Mouse (Mus musculus) megakaryocyte-erythroid progenitor cell, adult 5-6 weeks (primary cell): ENCODE data around the gene Ubl4b. TPM values are rescaled to one million over a fixed set of nuclear protein-coding genes. Genes with fewer than 3 reads are reported as not detected.

Source experiments
- ATAC-seq: replicated peaks from 2 replicates; pipeline ENCODE4 v1.8.0; 2016; ENCODE audit warnings: mild to moderate bottlenecking, inconsistent platforms; ENCODE audit not compliant: severe bottlenecking, poor library complexity, low FRiP score, low TSS enrichment
- total RNA-seq, 2 experiments: library from RNA; stranded (forward) in 1 of 2; stranded (reverse) in 1 of 2; fragments of 200-1000, 215-1000 nt in 1 of 2; fragments of >200 nt in 1 of 2; fragmentation: Nextera tagmentation in 1 of 2; gene quantifications; 2 replicates each; pipeline ENCODE4 v1.2.3; 2014 to 2017

The Ubl4b gene
- total RNA-seq, 2 experiments from 2014 or later, result not detected

DNA sequence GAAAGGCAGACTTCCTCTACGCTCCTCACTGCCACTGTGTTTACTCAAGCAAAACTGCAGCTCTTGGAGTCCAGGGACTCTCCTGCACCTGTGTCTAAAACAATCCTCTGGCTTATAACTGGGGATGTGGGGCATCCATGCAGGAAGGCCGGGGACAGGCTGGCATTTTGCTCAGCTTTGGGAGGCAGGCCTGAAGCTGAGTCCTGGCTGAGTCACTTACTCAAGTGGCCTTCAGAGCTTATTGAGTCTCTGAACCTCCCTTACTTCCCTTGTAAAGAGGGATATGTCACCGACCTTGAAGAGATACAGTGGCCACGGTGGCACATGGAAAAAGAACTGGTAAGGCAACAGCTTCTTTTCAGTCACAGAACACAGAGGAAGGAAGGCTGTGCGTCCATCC is 24.3 kb downstream of the Ubl4b start:
- ATAC-seq, result no peak

DNA sequence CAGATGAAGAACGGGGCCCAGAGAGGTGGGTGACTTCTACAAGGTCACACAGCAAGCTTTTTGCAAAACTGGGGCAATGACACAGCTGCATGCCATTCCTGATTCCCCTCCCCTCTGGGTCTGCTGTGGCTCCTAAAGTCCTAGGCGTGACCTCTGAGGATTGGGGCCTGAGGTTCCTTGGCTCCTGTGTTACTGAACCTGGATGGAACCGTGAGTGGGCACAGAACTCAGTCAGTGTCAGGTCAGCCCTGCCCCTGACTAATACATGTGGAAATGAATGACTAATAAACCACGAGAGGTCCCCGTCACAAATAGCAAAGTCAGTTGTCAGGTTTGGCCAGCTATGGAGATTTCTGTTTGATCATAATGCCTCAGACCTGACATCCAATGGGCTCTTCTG is 25.7 kb downstream of the Ubl4b start:
- ATAC-seq, result no peak

DNA sequence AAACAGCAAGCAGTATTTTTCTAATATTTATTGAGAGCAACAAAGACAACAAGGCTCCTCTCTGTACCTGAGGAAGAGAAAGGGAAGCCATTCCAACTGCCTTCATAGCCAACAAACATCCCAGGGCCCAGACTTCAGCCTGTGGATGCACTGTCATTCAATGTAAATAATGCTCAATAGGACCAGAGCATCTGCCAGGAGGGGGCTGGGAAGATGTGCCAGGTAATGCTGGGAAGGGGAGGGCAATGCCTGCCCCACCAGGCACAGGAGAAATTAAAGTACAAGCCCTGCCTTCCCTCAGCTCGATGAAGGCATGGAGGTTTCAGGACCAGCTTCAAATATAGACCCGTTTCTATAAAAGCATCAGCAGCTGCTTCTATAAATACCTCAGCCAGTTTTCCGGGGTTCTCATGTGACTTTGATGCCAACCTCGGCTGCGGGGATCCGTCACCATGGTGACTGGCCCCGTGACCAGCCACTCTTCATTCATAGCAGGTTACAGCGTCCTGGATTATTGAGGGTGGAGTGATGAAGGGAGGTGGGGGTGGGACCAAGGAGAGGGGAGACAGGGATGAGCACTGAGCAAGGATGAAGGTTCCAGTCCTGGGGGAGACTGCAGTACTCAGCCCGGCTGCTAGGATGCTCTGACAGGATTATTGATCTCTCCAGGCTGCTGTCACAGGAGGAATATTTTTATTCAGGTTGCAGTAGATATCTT is 26.3 kb downstream of the Ubl4b start:
- no peak for ATAC-seq

DNA sequence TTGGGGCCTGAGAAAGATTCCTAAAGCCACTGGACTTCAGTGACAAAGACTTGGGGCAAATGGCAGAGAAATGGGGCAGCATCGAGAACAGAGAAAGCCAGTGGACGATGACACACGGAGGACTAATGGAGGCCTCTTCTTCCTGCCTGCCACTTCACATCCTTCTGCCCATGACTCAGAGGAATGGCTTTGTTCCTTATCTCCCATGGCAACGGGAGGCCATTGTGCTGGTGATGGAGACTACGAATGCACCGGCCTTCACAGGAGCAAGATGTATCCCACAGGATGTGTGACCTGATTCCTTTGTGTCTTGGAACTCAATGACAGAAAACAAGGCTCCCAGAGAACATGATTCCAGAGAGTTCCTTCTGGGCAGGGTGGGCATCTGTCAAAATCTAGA is 30.3 kb downstream of the Ubl4b start:
- ATAC-seq, result no peak

DNA sequence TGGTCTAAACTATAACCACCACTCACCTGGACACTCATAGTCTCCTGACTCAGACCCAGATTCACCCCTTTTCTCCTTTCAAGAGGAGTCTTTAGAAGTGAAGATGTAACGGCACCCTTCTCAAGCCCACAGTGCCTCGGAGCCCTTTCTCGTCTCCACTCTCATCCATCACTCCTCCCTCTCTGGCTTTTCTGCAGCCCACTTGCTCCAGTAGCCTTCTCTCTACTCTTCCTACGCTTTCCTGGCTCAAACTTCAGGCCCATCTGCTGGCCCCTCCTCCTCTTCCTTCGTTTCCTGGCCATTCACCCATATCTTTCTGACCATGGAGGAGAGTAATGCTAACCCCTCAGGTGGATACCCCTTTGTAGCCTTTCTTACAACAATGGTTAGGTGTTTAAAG is 33.9 kb downstream of the Ubl4b start:
- ATAC-seq, result no peak

DNA sequence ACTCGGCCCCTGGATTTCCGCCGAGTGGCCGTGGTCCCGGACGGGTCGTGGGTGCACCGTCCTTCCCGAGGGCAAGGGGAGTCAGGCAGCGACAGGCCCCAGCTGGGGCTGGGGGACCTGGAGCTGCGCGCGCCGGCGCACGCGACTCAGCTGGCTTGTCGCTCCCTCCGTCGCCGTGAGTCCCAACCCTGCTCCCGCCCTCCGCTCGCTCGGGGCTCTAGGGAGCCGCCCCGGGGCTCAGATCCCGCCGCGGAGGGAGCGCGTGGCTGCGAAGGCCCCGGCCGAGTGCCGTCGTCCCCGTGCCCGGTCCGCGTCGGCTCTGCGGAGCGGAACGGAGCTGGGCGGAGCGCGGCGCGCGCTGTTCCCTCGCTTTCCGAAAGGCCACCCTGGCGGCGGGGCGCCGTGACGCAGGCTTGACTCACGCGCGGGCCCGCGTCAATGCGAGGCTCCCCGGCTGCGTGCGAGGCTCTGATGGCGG is 37.2 kb downstream of the Ubl4b start, which contains the start of gene Slc6a17:
Gene Slc6a17 (minus strand): TSS at position 388 of the 478 bp plus-strand sequence.
- ATAC-seq, result no peak

DNA sequence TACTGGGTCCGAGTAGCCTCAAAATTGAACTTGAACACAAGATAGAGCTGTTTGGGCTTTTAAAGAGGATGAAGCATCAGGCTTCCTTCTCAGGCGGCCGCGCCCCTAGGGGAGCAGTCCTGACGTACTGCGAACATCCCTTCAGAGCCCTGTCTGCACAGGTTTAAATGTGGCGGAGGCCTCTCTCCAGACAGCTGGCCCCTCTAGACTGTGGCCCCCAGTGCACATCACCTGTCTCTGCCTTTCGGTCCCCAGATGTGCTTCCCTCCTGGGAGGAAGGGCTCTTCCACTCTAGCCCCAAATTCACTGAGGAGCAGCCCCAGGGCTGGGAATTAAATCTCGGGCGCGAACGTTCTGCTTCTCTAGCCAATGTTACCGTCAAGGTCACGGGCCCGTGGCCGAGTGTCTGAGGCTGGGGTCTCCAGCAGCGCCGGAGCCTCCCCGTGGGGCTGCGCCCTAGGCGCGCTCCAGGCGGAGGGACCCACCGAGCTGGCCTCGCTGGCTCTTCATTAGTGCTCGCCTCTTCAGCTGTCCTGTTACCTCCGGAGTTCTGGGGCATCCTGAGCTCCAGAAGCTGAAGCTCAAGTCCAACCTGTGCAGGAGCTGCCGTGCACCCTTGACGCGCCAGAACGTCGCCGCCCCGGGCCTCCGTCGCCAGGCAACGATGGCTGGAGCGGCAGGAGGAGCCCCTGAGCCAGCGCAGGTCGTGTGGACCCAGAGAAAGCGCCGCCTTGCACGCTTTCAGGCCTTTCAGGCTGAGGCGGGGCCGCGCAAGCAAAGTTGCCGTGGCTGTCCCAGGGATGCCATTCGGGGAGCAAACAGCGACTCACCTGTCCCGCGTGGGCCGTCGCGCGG is 37.9 kb downstream of the Ubl4b start:
- ATAC-seq, result no peak

DNA sequence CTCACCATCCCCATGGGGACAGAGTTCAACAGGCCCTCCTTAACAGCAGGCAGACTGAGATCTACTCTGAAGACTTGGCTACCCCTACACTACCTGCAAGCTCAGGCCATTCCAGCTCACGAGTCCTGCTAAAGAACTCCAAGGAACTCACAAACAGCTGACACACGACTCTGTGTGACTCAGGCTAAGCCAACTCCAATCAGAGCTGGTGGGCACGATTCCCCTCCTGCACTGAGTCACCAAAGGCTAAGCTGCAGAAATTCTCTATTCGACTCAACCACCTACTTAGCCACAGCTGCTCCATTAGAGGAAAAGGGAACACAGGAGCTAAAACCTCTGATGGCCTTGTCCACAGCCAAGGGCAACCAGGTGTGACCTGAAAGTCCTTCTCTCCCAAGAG is 38.9 kb downstream of the Ubl4b start:
- ATAC-seq, result no peak

DNA sequence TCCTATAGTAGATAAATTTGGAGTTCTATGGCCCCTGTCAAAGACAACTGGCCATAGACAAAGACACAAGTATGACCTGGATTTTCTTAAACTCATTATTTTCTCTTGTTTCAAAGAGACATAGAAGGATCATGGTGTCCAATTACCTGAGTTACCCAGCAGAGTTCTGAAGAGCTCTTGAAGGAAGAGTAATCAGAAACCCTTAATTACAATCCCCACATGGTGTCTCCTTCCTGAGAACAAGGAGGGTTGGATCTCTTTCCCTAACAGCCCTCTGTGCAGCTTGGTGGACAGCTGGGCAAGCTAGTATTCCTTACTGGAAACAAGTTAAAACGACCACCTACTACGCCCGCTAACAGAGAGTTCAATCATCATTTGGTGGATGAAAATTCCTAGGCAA is 43.5 kb downstream of the Ubl4b start:
- no peak for ATAC-seq

DNA sequence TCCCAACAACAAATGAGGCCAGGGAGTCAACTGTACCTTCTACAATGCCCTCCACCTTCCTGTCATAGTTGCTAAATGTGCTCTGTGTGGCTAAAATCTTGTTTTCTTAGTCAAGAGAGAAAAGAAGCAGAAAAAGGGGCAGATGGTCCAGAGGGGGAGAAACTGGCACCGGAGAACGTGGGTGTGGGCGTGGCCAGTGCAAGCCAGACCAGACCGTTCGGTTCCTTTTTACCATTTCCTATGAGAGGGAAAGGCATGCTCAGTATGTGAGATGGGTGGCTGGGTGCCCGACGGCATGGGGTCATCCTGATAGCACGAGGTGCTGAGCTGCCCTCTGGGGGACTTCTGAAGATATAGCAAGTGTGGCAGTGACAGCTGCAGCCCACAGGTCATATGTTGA is 46.2 kb downstream of the Ubl4b start:
- no peak for ATAC-seq

DNA sequence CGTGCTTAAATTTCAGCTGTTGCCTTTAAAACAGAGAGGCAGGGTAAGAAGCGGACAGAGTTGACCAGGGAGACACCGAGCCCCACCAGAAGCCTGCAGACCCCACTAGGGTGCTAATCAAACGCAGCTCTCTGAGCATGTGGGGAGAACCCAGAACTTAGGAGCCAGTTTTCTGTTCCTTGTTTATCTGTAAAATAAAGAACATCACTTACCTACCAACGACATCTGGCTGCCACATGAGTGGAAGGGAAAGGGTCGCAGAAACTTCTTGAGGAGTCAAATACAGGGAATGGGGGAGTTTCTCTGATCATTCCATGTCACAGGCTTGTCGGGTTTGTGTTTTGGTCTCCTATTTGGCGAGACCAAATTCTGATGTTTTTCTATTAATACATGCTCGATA is 46.9 kb downstream of the Ubl4b start:
- ATAC-seq, result no peak

DNA sequence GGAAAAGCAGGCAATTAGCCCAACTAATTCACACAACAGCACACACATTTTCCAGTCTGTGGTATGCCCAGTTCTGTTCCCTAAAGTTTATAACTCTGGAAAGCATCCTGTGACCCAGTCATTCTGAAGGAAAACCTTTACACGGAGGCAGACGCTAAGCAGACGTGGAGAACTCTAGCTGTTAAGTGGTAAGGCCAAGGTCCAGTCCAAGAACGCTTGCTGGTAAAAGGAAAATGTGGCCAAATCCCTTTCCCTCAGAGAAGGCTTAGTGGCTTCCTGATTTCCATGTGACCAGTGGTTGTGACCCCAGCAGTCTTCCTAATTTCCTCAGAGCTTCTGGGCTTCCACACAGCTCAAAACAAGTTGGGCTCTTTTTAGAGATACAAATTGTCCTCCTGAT is 48.3 kb downstream of the Ubl4b start:
- ATAC-seq, result no peak

DNA sequence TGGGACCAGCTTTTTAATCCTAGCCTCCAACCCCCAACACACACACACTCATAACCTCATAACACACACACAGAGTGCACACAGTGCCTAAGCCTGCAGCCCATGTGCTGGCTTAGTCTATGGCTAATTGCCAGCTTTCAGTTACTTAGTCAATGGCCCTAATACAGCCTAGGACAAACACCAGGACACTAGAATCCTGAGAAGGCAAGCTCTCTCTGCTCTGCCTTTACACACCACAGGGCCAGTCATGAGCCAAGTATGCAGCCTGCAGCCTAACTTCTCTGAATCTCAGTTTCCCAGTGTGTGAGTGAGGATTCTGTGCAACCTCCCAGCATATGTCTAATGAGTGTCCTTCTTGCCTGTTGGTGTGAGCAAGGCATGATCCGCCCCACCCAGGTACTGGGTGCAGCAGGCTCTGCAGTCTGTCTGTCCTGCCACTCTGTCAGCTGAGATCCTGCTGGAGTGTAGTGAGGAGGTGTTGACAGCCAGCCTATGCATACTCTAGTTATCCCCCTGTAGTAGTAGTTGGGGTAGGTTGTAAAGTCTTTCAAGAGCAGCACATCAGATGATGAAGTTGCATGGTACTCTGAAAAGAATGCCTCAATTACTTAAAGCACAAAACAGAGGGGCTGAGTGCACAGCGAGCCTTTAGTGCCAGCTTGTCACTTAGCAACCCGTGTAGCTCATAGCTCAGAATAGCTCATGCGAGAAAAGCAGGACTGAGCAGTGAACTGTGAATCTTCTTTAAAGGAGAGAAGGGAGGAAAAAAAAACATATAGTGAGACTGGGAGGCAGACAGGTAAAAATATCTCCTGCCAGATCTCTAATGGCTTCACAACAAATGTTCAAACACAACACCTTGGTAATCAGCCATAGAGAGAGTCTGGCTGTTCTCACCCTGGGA is 49.2 kb downstream of the Ubl4b start:
- no peak for ATAC-seq

DNA sequence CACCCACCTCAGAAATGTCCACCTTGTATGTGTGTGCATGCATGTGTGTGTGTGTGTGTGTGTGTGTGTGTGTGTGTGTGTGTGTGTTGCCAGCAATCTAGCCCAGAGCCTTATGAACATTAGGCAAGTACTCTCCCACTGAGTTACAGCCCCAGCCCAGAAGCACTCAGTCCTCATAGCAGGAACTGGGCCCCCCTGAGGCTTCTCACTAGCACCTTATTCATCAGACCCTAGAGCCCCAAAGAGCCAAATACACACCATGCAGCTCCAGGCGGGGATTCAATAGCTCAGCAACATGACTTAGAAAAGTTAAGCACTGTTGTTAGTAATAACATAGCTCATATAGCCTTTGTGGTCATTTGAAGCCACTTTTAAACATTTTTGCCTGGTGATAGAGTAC is 50.3 kb downstream of the Ubl4b start:
- ATAC-seq, result no peak

DNA sequence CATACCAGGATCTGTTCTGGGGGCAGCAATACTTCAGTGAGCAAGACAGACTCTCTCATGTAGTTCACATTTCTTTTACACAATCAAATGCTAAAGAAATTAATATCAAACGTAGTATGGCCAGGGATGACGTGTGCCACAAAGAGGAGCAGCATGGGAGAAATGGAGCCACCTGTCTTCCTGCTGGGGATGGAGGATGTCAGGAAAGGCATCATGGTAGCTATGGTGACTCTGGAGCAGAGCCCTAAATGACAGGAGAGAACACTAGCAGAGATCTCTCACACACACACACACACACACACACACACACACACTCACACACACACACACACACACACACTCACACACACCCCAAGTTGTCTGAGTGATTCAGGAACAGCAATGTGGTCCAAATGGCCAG is 51.2 kb downstream of the Ubl4b start:
- no peak for ATAC-seq

Other genes starting within 250 kb of the Ubl4b start
- gene Rbm15, start 221.4 kb downstream of the Ubl4b start, total RNA-seq (2014; fragmentation: Nextera tagmentation), result 51.0 and 54.6 TPM in 2 replicates
- gene Rbm15, start 221.4 kb downstream of the Ubl4b start, total RNA-seq (2017), result 28.4 and 39.9 TPM in 2 replicates
- not detected in 2 replicates for gene Kcnc4, start 95.5 kb downstream of the Ubl4b start, total RNA-seq (2014; fragmentation: Nextera tagmentation)
- gene Kcnc4, start 95.5 kb downstream of the Ubl4b start, total RNA-seq (2017), result not detected in 2 replicates
- gene Slc6a17, start 37.1 kb downstream of the Ubl4b start, total RNA-seq (2014; fragmentation: Nextera tagmentation), result not detected in 2 replicates
- gene Slc6a17, start 37.1 kb downstream of the Ubl4b start, total RNA-seq (2017), result not detected in 2 replicates
- not detected in 2 replicates for gene Alx3, start 40.0 kb upstream of the Ubl4b start, total RNA-seq (2014; fragmentation: Nextera tagmentation)
- not detected in 2 replicates for gene Alx3, start 40.0 kb upstream of the Ubl4b start, total RNA-seq (2017)
- not detected in 2 replicates for gene Gm10961, start 76.2 kb upstream of the Ubl4b start, total RNA-seq (2014; fragmentation: Nextera tagmentation)
- gene Gm10961, start 76.2 kb upstream of the Ubl4b start, total RNA-seq (2017), result not detected in 2 replicates
- gene Strip1, start 76.6 kb upstream of the Ubl4b start, total RNA-seq (2014; fragmentation: Nextera tagmentation), result 19.9 and 20.5 TPM in 2 replicates
- gene Strip1, start 76.6 kb upstream of the Ubl4b start, total RNA-seq (2017), result 16.9 and 22.6 TPM in 2 replicates
- gene Ahcyl1, start 141.5 kb upstream of the Ubl4b start, total RNA-seq (2014; fragmentation: Nextera tagmentation), result 58.1 and 88.6 TPM in 2 replicates
- gene Ahcyl1, start 141.5 kb upstream of the Ubl4b start, total RNA-seq (2017), result 52.7 and 62.7 TPM in 2 replicates
- gene Csf1, start 205.4 kb upstream of the Ubl4b start, total RNA-seq (2014; fragmentation: Nextera tagmentation), result 0.35 TPM in 1 of 2 replicates, not detected in the other
- 0.50 TPM in 1 of 2 replicates, not detected in the other for gene Csf1, start 205.4 kb upstream of the Ubl4b start, total RNA-seq (2017)